Mouse (Mus musculus): Measurements from ENCODE around the gene Zfp518a.

Gene Zfp518a

GRCm38 (mm10) chr19:40964936-40965850, 70.7 kb downstream of the Zfp518a start:
- in situ Hi-C loops (cut with MseI, MboI): loop anchor here in 1 of 2 experiments (5.0 kb wide), 1 partner anchor 32 kb away; no protein-coding TSS in a partner anchor

Data from mouse trophoblast stem cell (cell line).